Mouse (Mus musculus): Measurements from ENCODE around the gene Ccdc146. TPM values are rescaled to one million over a fixed set of nuclear protein-coding genes. Genes with fewer than 3 reads are reported as not detected.
"Not testable (repeated sequence)": the region's sequence is repeated elsewhere in the genome, so short reads cannot be mapped to it uniquely, and the experiment has no call there.

Gene Ccdc146
- polyA plus RNA-seq, 1 experiment from 2014 or later = 0.21 TPM

DNA sequence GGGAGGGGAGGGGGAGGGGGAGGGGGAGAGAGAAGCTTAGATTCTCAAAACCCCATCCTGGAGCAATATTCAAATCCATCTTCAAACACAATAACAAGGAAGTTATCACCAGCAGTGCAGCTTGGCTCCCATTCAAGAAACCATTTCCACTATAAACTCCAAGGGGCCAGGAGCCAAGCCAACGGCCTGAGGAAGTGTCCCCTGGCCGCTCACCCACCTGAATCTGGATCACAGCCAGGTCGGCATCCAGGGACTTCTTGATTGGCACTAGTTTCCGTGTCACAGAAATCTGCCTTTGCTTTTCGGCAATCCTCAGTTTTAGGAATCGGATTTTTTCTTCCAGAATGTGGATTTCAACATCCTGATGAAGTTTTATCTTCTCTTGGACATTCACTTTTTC lies 123.5 kb downstream of the Ccdc146 start:
- no peak overlapping the region for H3K27ac ChIP-seq (replicated peaks)
- no peaks in the 10 kb centered on the region for H3K27me3 ChIP-seq
- WGBS = 80% methylated on average over 6 of the region's 6 CpGs
- no peak overlapping the region for H3K4me2 ChIP-seq
- no peak overlapping the region for H3K9ac ChIP-seq
- H3K36me3 ChIP-seq = no peaks in the 10 kb centered on the region
- no peaks in the 10 kb centered on the region for H3K9me3 ChIP-seq
- no peak overlapping the region for H3K4me3 ChIP-seq
- H3K4me1 ChIP-seq (replicated peaks) = no peaks in the 10 kb centered on the region
- ATAC-seq (ENCODE audit: low read depth) = no peak

DNA sequence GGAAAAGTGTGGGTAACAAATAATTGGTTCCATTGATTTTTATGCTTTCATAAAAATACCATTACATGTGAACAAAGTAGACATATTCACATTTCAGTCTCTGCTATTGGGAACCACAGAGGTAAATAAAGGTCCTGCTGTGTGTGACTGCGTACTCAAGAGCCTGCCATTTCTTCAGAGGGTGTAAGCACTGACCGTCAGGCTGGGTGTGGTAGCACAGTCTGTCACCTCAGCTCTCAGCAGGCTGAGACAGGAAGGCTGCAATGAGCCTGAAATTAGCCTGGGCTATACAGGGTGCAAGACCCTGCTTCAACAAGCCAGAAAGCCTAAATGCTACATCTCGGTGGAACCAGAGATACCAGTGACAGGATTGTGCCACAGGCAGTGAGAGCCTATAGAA lies 124.4 kb downstream of the Ccdc146 start:
- no peak overlapping the region for H3K4me2 ChIP-seq
- H3K9me3 ChIP-seq = no peaks in the 10 kb centered on the region
- 88% methylated on average over 3 of the region's 3 CpGs for WGBS
- no peak overlapping the region for H3K9ac ChIP-seq
- H3K36me3 ChIP-seq = no peaks in the 10 kb centered on the region
- H3K4me3 ChIP-seq = no peak overlapping the region
- no peaks in the 10 kb centered on the region for H3K4me1 ChIP-seq (replicated peaks)
- H3K27me3 ChIP-seq = no peaks in the 10 kb centered on the region
- no peak for ATAC-seq (ENCODE audit: low read depth)
- H3K27ac ChIP-seq (replicated peaks) = no peak overlapping the region

DNA sequence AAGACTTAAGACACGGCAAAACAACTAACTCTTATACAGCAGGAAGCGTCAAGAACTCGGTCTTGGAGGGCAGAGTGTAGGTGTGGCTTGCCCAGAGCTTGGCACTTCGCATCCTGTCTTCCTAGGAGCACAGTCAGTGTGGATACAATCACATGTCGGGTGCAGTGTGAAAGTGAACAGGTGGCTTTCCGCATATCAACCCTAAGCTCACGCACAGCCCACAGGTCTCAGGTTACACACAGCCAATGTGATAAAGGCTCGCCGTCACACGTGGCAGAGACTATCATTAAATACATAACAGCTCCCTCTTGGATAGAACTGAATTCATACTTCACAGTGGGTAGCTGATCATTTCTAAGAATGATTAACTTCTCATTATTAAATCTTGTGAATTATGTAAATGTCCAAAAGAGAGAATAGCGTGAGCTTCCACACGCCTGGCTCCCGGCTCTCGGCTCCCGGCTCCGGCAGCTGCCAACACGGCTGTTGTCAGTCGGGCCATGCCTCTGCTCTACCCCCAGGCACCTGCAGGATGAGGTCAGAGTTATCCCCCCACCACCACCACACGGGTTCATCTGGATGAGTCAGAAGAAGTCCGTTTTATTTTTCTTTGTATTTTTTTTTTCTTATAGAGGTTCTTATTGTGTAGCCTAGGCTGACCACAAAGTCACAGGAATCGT lies 125.3 kb downstream of the Ccdc146 start:
- 66% methylated on average over 21 of the region's 21 CpGs for WGBS
- Histone ChIP-seq H3K9ac (no peak overlapping the region), H3K9me3 (no peaks in the 10 kb centered on the region), H3K27ac (replicated peaks) (no peak overlapping the region), H3K4me2 (no peak overlapping the region), H3K27me3 (no peaks in the 10 kb centered on the region), H3K36me3 (no peaks in the 10 kb centered on the region), H3K4me1 (replicated peaks) (no peaks in the 10 kb centered on the region), H3K4me3 (no peak overlapping the region)
- peak; percentile 59 for ATAC-seq (ENCODE audit: low read depth)

DNA sequence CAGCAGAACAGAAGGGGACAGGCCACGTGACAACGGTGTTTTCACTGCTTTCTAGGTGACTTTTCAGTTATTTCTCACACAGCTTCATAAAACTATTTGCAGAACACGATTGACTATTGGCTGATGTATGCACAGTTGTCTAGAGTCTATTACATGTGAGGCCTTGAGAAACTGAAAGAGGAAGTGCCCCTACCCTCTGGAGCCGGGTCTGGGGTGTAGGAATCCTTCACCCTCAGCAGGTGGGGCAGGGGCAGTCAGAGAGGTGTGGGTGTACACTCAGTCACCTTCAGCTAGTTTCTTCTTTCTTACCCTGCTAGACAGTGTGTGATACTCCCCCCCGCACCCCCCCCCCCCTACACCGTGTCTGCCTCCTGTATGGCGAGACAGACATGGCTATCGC lies 128.8 kb downstream of the Ccdc146 start:
- H3K36me3 ChIP-seq = no peaks in the 10 kb centered on the region
- no peaks in the 10 kb centered on the region for H3K9me3 ChIP-seq
- no peak overlapping the region for H3K9ac ChIP-seq
- no peaks in the 10 kb centered on the region for H3K27me3 ChIP-seq
- H3K4me2 ChIP-seq = no peak overlapping the region
- H3K4me3 ChIP-seq = no peak overlapping the region
- H3K27ac ChIP-seq (replicated peaks) = no peak overlapping the region
- 89% methylated on average over 8 of the region's 8 CpGs for WGBS
- no peak for ATAC-seq (ENCODE audit: low read depth)
- H3K4me1 ChIP-seq (replicated peaks) = no peaks in the 10 kb centered on the region

GRCm38 (mm10) chr5:21290594-21290993 lies 133.9 kb downstream of the Ccdc146 start:
- no peak overlapping the region for H3K4me2 ChIP-seq
- H3K4me1 ChIP-seq (replicated peaks) = no peaks in the 10 kb centered on the region
- H3K4me3 ChIP-seq = no peak overlapping the region
- no peak overlapping the region for H3K27ac ChIP-seq (replicated peaks)
- H3K9ac ChIP-seq = no peak overlapping the region
- ATAC-seq (ENCODE audit: low read depth) = no peak
- no peaks in the 10 kb centered on the region for H3K9me3 ChIP-seq
- no peaks in the 10 kb centered on the region for H3K36me3 ChIP-seq
- H3K27me3 ChIP-seq = no peaks in the 10 kb centered on the region
- 90% methylated on average over 8 of the region's 8 CpGs for WGBS

- no peak overlapping the region for H3K4me3 ChIP-seq
- no peaks in the 10 kb centered on the region for H3K4me1 ChIP-seq (replicated peaks)
- H3K4me2 ChIP-seq = no peak overlapping the region
- no peaks in the 10 kb centered on the region for H3K36me3 ChIP-seq
- H3K27me3 ChIP-seq = no peaks in the 10 kb centered on the region
- 86% methylated on average over 7 of the region's 7 CpGs for WGBS
- no peak overlapping the region for H3K9ac ChIP-seq
- no peak overlapping the region for H3K27ac ChIP-seq (replicated peaks)
- no peak for ATAC-seq (ENCODE audit: low read depth)
- H3K9me3 ChIP-seq = no peaks in the 10 kb centered on the region
These were observed 135.6 kb downstream of the Ccdc146 start for GRCm38 (mm10) chr5:21288658-21289435.

DNA sequence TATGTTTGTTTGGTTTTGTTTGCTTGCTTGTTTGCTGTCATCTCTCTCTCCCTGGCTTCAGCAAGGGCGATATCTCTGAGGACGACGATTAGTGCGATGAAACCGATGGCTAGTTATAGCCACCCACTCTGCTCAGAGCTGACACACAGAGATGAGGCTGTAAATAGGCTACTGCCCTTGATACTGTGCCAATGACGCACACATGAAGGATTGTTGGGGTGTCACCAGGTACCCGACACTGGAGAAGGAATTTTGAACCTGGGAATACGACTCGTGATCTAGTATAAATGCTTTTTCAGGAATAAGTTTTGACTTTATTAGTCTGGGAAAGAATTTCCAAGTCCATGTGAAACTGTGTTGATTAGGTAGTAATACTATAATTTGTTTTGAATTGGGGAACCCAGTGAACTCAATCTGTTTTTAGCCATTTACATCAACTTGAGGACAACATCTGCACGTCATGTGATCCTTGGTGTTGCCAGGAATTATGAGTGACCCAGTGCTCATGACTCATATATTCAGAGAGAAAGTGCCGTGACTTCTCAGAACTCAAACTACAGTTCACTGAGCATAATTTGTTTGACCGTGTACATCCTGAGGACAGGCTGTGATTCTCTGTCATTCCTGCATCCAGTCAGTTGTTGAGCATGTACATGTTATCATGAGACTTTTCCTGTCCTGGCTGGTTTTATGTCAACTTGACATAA lies 141.0 kb downstream of the Ccdc146 start:
- no peaks in the 10 kb centered on the region for H3K36me3 ChIP-seq
- H3K27ac ChIP-seq (replicated peaks) = no peak overlapping the region
- H3K4me3 ChIP-seq = no peak overlapping the region
- no peaks in the 10 kb centered on the region for H3K9me3 ChIP-seq
- H3K27me3 ChIP-seq = no peaks in the 10 kb centered on the region
- ATAC-seq (ENCODE audit: low read depth) = no peak
- WGBS = 93% methylated on average over 12 of the region's 12 CpGs
- no peaks in the 10 kb centered on the region for H3K4me1 ChIP-seq (replicated peaks)
- H3K9ac ChIP-seq = no peak overlapping the region
- no peak overlapping the region for H3K4me2 ChIP-seq

GRCm38 (mm10) chr5:21277685-21278084 lies 146.8 kb downstream of the Ccdc146 start:
- WGBS = 55% methylated on average over 2 of the region's 2 CpGs
- not testable (repeated sequence) for H3K9me3 ChIP-seq; H3K4me1 ChIP-seq (replicated peaks); H3K4me3 ChIP-seq; H3K4me2 ChIP-seq; H3K27me3 ChIP-seq; H3K9ac ChIP-seq; ATAC-seq (ENCODE audit: low read depth); H3K27ac ChIP-seq (replicated peaks); H3K36me3 ChIP-seq

DNA sequence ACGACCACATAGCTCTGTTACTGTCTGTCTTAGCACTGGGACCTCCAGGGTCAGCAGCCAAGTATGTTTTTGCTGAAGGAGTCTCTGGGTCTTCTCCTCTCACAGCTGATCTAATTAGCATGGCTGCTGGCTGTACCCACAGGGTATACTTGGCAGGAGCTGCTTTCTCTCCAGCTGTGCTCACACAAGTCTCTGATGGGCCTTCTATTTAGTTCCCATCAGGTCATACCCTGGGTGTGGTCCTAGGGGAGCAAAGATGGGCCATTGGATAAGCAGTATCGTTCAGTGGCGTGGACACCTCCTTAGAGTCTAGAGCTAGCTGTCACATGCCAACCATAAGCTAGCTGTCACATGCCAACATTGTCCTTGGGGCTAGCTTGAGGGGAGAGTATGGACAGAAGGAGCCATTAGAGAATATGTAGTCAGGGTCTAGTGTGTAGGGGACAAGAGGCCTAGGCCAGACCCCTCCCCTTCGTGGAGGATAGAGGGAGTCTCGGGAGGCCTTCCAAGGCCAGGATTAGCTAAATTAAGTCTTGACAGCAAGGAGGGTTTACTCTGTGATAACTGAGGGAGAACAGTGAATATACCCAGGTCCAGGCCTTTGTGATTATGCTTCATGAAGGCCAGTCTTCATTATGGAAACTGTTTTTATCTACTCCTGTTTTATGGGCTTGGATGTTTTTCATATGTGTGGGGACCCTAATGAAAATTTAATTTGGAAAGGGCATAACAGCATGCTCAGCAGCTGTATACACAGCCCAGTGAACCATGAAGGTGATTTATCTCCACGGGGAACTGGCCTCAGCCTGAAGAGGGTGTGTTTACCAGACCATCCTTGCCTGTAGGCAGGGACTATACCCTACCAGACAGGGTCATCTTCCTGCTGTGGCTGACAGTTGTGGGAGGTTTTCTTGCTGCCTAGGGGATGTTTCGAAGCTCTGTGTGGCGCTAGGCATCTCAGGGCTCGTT lies 152.8 kb downstream of the Ccdc146 start:
- Histone ChIP-seq H3K27ac (replicated peaks) (no peak overlapping the region), H3K4me3 (no peak overlapping the region), H3K9me3 (no peaks in the 10 kb centered on the region), H3K9ac (no peak overlapping the region), H3K4me1 (replicated peaks) (peaks cover 24% of the 10 kb centered on the region; the same call in 1 of the 2 replicates), H3K36me3 (no peaks in the 10 kb centered on the region), H3K27me3 (no peaks in the 10 kb centered on the region), H3K4me2 (no peak overlapping the region)
- 42% methylated on average over 9 of the region's 9 CpGs for WGBS
- peak; percentile 61 for ATAC-seq (ENCODE audit: low read depth)

DNA sequence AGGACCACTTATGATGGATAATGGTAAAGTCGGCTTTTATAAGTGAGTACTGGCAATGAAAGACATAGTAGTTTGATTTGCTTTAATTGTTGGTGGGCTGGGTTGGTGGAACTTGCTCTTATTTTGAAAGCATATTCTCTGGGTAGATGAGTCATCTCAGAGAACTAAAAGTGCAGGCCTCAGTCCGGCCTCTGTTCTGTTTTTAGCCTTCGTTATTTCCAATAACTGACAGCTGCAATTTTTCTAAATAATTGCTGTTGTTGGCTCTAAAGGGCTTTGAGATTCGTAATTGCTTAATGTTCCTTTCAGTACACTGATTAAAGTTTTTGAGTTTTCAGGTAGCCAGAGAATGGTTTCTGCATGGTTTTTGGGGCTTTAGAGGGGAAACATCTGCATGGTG lies 153.7 kb downstream of the Ccdc146 start:
- Histone ChIP-seq H3K4me3 (no peak overlapping the region), H3K9ac (no peak overlapping the region), H3K27ac (replicated peaks) (no peak overlapping the region), H3K27me3 (no peaks in the 10 kb centered on the region), H3K36me3 (no peaks in the 10 kb centered on the region), H3K4me1 (replicated peaks) (peaks cover 24% of the 10 kb centered on the region; the same call in 1 of the 2 replicates), H3K9me3 (no peaks in the 10 kb centered on the region), H3K4me2 (no peak overlapping the region)
- no peak for ATAC-seq (ENCODE audit: low read depth)
- WGBS = 90% methylated on average over 4 of the region's 4 CpGs

DNA sequence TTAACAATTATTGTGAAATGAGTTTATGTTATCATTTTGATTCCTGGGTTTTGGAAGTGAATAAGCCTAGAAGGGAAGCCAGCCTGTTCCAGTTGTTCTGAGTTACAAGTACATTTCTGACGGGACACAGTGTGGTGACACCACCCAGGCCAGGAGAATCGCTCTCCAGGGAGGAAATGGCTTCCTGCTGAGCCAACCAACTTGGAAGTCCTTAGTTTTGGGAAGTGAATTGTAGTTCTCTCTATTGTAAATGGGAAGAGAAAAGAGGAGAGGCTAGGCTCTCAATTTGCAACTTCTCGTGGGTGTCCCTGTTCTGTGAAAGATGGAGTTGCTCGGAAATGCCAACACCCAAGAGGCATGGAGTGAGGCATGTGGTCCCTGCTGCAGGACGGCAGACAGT lies 155.0 kb downstream of the Ccdc146 start:
- Histone ChIP-seq H3K4me3 (no peak overlapping the region), H3K9ac (no peak overlapping the region), H3K27ac (replicated peaks) (no peak overlapping the region), H3K27me3 (no peaks in the 10 kb centered on the region), H3K4me1 (replicated peaks) (peaks cover 23% of the 10 kb centered on the region), H3K9me3 (no peaks in the 10 kb centered on the region), H3K4me2 (no peak overlapping the region), H3K36me3 (no peaks in the 10 kb centered on the region)
- 74% methylated on average over 5 of the region's 5 CpGs for WGBS
- ATAC-seq (ENCODE audit: low read depth) = no peak
